Mouse (Mus musculus) layer of hippocampus, postnatal 14 days (tissue): ENCODE measurements at regions not wholly inside any gene's neighbourhood (a gene's known extent, or its start where the extent isn't known, plus 50 kb on each side); places are given as distances from the start of the nearest gene placed in this dataset.
"Not testable (repeated sequence)": the region's sequence is repeated elsewhere in the genome, so short reads cannot be mapped to it uniquely, and the experiment has no call there.

Experiments
- DNase-seq, 2 experiments: peaks; one replicate each; pipeline ENCODE4 v3.0.0; 2021 to 2022; ENCODE audit warnings: low spot score in 2 of 2, mixed read lengths in 1 of 2

DNA sequence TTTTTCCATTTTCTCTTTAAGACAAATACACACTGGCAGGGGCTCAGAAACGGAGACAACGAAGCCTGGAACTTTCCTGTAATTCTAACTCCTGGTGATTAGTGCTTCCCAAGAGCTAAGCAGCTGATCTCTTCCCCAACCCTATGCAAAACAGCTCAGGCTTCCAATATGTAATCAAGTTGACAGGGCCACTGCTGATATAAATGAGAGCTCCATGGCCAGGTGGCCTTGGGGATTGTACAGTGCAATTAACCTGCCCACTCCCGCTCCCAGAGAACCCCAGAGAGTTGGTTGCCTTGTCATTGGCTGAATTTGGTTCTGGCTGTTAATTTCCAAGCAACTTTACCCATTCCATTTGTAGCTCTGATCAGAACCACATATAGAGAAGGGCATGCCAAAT lies 67.8 kb downstream of the 4933415F23Rik start:
- DNase-seq: no peak

DNA sequence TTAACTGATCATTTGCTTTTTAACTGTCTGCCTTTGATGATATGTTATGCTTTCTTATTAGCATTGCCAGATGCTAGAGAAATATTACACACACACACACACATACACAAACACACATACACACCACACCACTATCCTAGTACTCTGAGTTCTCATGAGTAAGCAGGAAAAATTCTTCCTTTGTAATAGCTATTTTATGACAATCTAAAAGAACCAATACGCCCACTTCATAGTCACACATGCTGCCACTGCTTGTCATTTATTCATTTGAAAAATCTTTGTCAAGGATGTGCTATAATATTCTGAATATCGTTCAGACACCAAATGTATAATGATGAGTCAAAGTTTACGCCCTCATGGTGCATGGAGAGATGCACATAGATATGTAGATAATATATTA lies 78.5 kb downstream of the 4933415F23Rik start:
- peak in 1 of 2 experiments; percentile 16 for DNase-seq

DNA sequence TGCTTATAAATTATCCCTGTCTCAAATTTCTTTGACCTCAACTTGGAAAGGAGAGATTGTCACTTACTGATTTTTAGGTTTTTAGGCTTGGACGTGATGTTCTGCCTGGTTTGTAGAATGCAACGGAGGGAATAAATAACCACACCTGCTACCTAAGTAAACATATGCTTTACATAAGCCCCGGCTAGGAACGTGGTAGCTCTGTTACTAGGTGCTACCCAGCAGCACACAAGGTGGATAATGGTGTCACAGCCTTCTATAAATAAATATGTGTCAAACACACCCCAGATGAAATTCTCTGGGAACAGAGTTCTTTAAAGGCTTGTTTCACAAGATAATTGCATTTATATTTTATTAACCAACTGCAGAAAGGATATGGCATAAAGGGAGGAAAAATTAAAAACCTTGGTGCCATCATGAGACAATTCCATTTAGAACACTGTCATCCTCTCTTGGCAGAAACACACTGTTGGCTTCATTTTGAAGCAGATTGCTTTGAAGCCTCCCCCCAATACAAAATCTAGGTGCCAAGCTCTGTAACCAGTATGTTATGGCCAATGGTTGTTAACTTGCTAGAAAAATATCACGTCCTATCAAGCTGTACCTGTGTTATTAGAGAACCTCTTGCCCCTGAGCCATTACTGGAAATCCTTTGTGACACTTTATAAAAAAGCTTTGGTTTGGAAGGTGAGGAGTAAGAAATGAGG lies 94.1 kb downstream of the 4933415F23Rik start:
- peak in 1 of 2 experiments; percentile 83 for DNase-seq

DNA sequence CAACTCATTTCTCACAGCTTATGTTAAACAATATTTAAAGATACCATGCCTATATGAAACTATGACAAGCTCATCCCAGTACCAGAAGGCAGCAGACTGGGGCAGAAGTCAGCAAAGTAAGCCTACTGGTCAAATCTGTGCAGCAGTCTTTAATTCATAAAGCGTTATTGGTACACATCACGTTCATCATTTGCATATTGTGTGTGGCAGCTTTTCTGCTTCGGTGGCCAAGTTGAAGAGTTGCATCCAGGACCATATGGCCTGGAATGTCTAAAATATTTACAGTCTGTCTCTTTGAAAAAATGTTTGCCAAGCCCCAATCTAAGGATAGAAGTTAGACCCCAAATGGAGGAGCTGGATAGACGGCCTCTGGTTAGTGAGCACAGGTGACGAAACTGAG lies 97.2 kb downstream of the 4933415F23Rik start:
- peak in 1 of 2 experiments; percentile 40 for DNase-seq

DNA sequence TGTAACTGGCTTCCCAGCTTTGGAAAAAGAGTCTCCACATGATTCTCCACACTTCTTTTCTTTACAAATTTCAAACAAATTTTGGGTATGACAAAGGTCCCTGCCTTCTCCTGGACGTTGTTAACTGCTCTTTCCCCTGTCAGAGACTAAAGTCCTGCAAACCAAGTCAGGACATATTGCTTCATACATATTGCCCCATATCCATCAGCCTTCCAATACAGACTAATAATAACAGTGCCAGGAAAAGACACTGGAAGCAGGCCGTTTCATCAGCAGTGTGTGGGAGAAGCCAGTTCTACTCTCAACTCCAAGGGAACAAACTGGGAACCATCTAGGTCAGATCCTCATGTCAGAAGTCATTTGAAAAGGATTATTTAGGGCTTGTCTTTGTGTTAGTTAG lies 105.4 kb downstream of the 4933415F23Rik start:
- DNase-seq: no peak

DNA sequence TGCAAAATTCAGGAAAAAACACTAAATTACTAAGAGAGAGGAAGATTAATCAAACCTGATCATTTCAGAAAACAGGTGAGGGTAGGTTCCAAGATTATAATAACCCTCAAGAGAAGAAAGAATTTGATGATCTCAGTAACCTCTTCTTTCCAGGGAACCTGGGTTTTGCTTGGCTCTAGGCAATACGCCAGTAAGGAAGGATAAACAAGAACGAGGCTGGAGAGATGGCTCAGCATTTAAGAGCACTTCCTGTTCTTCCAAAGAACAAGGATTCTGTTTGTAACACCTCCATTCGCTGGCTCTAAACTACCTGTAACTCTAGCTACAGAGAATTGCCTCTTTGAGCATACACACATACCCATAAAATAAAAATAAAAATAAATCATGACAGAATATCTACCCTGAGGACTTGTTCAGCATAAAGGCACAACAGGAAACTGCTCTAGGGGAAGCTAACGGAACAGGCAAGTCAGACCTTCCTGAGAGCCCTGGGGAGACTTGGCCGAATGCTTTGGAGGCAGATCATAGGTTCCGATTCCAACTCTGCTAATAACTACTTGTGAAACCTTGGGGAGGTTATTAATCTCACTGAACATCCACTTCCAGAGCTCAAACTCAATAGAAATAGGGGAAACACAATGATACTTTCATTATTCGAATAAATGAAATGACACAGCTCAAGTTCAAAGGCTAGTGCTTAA lies 112.4 kb downstream of the 4933415F23Rik start:
- DNase-seq: no peak

DNA sequence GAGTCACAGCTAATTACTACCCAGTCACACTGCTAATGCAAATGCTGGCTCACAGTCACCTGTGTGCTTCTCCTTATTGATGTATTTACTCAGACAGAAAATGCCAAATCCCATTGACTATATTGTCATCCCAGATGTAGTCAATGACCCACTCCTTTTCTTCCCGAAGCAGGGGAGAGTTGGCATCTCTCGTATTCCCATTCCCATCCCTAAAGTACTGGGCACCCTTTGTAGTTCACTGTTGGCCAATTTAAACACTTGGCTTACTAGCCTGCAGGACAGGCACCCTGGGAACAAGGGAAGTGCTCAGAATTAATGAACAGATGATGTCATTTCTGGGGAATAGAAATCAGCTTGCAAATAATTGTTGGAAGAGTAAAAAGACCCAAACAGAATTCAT lies 114.5 kb downstream of the 4933415F23Rik start:
- DNase-seq: no peak

DNA sequence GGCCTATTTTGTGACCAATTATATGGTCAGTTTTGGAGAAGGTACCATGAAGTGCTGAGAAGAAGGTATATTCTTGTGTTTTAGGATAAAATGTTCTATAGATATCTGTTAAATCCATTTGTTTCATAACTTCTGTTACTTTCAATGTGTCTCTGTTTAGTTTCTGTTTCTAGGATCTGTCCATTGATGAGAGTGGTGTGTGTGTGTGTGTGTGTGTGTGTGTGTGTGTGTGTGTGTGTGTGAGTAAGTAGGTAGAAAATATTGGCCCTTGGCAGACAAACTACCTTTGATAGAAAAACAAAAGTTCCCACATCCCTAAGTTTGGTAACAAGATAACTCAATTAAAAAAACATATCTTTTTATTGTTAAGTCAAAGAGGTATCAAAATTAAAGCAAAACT lies 117.8 kb downstream of the 4933415F23Rik start:
- DNase-seq: not testable (repeated sequence)

DNA sequence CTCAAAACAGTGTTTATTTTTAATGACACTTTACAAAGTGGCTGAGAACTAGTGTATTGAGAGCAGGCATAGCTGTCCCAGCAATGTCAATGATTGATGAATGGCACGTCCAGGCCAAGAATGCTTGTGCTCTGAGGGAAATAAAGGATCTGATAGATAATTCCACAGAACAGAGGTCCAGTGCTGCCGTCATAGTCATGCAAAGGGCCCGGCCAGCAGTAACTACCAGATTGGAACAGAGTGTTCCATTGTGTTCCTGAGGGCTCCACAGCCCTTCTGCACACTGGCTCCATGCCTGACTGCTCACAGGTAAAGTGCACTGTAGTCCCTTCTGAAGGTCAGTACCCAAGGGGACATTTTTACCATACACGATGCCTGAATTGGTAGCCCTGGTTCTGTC lies 127.1 kb downstream of the 4933415F23Rik start:
- DNase-seq: no peak

DNA sequence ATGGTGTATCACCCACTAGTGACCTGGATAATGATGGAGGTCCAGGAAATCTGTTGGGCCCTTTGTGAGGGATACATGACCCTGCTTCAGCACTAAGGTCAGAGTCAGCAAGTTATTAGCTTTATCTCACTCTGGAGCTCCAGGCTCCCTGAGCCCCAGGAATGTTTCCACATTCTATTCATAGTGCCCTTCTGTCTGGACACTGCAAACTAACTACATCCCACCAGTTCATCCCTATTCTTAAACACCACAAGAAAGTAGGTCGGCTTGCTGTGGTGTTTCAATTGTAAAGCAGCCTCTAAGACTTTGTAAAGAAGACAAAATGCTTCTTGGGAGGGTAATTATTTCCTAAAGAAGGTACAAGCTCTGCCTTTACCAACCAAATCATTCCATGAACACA lies 138.2 kb upstream of the Rims1 start:
- no peak for DNase-seq

DNA sequence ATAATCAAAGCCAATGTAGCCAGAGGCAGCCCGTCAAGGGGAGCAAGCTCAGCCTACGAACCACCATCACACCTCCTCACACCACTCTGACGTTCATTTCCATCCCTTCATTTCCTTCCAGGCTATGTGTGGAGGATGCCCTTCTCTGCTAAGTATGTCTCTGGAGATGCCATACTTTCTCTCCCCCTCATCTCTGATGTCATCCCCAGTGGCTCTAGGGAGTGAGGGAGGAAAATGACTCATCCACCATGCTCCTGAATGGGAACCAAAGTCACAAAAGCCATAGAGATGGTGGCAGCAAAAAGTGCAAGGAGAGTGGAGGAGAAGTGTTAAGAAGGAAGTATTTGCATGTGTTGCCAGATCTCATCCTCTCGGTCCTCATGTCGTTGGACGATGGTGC lies 134.0 kb upstream of the Rims1 start:
- no peak for DNase-seq

DNA sequence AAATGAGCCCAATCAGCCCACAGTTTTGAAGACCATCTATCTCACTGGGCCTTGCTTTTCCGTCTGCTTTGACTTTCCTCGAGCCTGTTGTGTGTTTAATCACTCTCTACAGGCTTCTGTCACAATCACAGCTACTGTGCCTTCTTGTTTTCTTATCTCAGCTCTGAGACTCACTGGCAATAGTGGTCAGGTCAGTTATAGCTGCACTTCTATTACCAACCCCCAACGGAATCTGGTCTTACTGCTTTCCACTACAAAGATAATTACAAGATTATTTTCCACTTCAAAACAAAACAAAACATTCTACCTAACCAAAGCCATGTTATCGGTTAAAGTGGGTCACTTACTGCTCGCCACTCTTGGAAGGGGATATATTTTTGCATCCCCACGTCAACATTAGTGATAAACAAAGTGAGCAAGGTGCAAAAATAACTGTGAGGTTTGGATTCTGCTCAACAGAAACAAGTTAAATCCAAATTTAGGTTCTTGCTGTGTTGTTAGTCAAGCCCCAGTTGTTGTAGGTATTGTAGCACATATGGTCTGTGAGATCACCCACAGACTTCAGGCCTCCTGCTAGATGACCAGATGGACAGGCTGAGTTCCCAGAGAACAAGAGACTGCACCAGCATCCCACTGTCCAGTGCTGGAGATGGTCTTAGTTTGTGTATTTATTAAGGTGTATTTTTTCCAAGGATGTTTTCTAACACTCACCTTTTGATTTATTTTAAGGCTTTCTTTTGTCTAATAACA lies 125.5 kb upstream of the Rims1 start:
- DNase-seq: no peak

DNA sequence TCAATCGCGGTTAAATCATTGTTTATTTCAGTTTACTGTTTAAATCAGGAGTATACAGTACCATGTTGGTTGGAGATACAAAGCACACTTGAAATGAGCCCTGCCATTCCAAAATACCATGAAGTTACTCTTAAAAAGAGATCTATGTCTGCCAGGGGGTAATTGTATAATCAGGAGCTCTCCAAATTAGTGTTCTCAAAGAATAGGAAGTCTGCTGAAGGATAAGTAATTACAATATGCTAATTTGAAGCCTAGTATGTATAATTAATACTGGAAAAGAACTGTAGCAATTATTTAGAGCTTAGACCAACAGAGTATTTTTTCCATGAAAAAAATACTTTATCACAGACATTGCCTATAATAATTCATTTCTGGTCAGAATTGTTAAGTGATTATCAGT lies 97.2 kb upstream of the Rims1 start:
- no peak for DNase-seq

DNA sequence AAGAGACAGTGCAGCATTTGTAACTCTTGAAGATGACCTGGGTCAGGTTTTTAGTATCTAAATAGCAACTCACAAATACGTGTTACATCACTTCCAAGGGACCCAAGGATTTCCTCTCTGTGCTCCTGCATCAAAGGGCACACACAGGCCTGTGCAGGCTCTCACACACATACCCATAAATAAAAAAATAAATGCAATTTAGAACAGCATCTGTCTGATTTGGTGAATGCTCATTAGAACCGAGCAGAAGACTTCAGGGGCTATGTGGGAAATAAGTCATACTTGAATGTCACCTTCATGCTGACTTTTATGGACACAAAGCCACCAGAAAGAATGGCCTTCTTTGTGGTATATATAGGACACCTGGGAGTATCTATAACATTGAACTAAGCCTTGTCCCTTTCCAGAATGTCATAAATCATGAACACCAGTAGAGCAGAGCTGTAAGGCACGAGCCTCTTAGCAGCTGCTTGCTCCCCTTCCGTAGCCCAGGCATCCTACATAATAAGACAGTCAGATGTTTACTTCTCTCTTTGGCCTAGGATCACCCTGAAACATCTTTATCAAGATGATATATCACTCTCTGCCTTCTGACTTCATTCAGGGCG lies 95.3 kb upstream of the Rims1 start:
- no peak for DNase-seq

DNA sequence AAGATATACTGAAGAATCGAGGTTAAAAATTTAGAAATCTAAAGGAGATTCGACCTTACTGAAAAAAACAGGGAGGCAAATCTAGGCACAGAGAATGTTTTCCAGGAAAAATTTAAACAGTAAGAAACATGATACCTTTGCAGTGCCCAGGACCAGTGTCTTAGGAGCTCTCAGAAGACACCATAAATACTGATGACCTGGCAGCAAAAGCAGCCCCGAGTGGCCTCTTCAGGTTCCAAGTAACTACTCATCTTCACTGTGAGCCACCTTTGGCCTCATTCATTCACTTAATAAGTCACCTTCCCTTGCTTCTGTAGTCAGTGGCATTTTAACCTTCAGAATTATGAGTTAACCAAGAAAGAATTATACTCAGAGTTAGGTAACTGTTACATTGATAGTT lies 89.3 kb upstream of the Rims1 start:
- DNase-seq: no peak

DNA sequence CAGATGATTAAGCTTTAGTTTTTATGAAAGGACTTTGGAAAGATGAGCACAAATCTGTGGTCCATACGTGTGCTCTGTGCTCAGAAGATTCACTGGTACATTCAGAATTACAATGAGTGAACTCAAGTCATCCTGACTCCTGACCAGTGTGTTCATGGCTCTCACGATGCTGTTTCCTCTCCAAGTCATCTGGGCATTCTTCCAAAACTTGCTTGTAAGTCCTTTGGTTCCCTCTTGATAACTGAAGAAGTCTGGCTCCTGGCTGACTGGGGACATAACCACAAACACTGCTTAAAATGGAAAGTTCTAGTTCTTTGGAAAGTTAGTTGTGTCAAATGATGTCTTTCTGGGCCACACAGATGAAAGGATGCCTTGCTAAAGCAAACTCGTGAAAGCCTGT lies 57.2 kb upstream of the Rims1 start:
- DNase-seq: no peak
